Mouse (Mus musculus): Measurements from ENCODE around the gene Nsun5.
A peak's percentile ranks its signal among the peaks of the same experiment; 100 is the strongest.

Gene Nsun5

GRCm38 (mm10) chr5:135373601-135374000, 3.8 kb downstream of the Nsun5 start:
- DNase-seq (ENCODE audit: low read depth, low spot score): no peak

- DNase-seq (ENCODE audit: low read depth, low spot score): no peak
These were observed 5.4 kb downstream of the Nsun5 start for GRCm38 (mm10) chr5:135375167-135375566.

GRCm38 (mm10) chr5:135376341-135376740, 6.6 kb downstream of the Nsun5 start:
- DNase-seq (ENCODE audit: low read depth, low spot score): no peak

DNA sequence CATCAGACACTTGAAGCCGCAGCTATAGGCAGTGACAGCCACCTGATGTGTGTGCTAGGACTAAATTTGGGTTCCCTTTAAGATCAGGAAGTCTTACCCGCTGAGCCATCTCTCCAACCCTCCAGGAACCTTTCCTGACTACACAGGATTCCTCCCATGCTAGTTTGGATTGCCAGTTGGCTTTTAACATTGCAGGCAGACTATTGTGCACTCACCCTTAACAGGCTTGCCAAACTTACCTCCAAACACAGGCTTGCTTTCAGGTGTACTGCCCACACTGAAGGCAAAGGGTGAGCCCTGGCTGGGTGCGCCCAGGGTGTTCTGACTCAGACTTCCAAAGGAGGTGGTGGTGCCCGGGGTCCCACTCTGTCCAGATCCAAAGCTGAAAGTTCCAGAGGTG, 10.9 kb downstream of the Nsun5 start:
- DNase-seq (ENCODE audit: low read depth, low spot score): no peak

DNA sequence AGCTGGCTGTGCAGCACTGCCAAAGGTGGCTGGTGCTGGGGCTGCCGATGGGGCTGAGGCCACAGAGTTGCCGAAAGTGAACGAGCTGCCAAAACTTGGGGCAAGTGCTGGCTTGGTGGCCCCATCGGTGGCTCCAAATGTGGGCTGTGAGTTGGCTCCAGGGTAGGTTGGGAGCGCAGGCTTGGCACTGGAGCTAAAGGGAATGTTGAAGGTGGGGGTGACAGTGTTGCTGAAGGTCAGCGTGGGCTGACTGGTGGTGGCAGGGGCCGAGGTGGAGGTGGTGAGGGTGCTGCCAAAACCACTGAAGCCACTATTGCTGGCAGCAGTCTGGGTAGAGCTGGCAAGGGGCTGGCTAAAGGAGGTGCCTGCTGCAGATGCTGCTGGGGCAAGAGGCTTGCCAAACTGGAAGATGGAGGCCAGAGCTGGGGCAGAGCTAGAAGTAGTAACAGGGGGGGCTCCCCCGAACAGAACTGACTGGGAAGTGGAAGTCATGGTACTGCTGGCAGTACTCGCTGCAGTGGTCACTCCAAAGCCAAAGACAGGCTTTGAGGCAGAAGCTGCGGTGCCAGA, 11.7 kb downstream of the Nsun5 start:
- no peak for DNase-seq (ENCODE audit: low read depth, low spot score)

DNA sequence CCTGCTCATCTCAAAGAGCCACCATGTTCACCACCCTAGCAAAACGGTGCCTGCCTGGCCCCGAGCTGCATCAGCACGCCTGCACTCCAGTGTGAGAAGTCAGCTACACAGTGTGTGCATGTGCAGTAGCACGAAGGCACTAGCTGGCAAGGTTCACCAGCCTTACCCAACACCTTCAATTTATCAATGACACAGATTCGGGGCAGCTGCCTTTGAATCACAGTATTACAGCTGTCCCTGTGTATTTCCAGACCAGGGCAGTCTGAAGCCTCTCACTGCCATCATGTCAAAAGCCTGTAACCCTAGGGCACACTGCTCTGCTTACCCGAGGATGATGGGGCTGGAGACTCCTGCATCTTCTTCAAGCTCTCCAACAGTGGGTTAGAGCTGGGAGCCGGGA, 13.0 kb downstream of the Nsun5 start:
- no peak for DNase-seq (ENCODE audit: low read depth, low spot score)

GRCm38 (mm10) chr5:135383771-135384170, 14.0 kb downstream of the Nsun5 start:
- DNase-seq (ENCODE audit: low read depth, low spot score): no peak

- peak; percentile 94 for DNase-seq (ENCODE audit: low read depth, low spot score)
These were observed 24.5 kb downstream of the Nsun5 start, which contains the start of gene Pom121 for GRCm38 (mm10) chr5:135394004-135394823. Gene Pom121, minus strand, starts transcription at chr5:135394546.

GRCm38 (mm10) chr5:135395826-135396225, 26.1 kb downstream of the Nsun5 start:
- peak; percentile 79 for DNase-seq (ENCODE audit: low read depth, low spot score)

GRCm38 (mm10) chr5:135399382-135399781, 29.6 kb downstream of the Nsun5 start:
- no peak for DNase-seq (ENCODE audit: low read depth, low spot score)

- peak; percentile 85 for DNase-seq (ENCODE audit: low read depth, low spot score)
These were observed 30.5 kb downstream of the Nsun5 start for GRCm38 (mm10) chr5:135400244-135400643.

DNA sequence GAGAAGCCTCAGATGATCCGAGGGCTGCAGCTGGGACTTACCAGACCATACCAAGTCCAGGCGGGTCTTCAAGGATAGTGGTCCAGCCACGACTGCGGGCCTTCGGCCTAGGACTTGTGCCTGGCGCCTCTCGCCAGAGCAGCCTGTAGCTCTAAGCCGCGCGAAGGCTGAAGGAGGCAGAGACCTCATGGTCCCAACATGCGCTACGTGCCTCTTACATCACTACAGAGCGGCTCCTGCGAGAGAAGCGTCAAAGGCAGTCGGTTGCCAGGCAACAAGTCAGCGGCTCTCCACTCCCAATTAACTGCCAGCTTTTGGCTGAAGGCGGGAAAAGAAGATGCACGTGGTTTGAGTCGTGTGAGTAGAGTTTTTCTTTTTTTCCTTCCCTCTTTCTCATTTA, 34.9 kb downstream of the Nsun5 start:
- DNase-seq (ENCODE audit: low read depth, low spot score): no peak

- no peak for DNase-seq (ENCODE audit: low read depth, low spot score)
These were observed 35.7 kb downstream of the Nsun5 start for GRCm38 (mm10) chr5:135405437-135405836.

- DNase-seq (ENCODE audit: low read depth, low spot score): no peak
These were observed 38.4 kb downstream of the Nsun5 start for GRCm38 (mm10) chr5:135408114-135408513.

DNA sequence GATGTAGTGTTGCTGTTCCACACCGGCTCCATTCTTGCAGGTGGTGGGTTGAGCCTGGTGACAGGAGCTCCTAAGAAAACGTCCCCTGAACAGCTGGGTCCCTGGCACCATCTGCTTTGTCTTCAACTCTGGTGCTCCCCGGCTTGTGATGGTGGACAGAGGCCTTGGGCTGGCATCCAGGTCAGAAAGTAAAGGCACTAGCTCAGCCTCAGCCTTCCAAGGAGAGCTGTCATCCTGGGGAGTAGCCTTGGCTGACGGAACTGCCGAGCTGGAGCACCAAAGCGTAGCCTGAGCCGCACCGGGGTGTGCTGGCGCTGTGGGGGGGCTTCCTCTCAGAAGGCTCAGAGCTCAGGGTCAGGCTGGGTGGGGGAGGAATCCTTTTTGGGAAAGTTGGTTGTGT, 40.5 kb downstream of the Nsun5 start:
- DNase-seq (ENCODE audit: low read depth, low spot score): no peak

Measured in CD4-positive, CD25-positive, alpha-beta regulatory T cell, adult 2 months (primary cell).